Mouse (Mus musculus): ENCODE data around the gene Psmd12.

GRCm38 (mm10) chr11:107529320-107529719, 50.0 kb downstream of the Psmd12 start:
- TF ChIP-seq CTCF (IDR thresholded peaks at IDR 0.05; ENCODE audit: borderline replicate concordance, insufficient read depth, low read depth, low read length) (no peak), POLR2A (IDR thresholded peaks at IDR 0.05; ENCODE audit: borderline replicate concordance, insufficient read depth, low read length) (no peak)
